Mouse (Mus musculus) ES-E14 (cell line): ENCODE measurements at regions not wholly inside any gene's neighbourhood (a gene's known extent, or its start where the extent isn't known, plus 50 kb on each side); places are given as distances from the start of the nearest gene placed in this dataset.

ENCODE experiments used
- CHD2 ChIP-seq: IDR thresholded peaks from 2 replicates; pipeline ENCODE4 v1.6.1; 2014; ENCODE audit warnings: mild to moderate bottlenecking, low read depth, low read length, inconsistent platforms
- MAFK ChIP-seq: IDR thresholded peaks from 2 replicates; pipeline ENCODE4 v1.6.1; 2014; ENCODE audit warnings: mild to moderate bottlenecking, low read depth, low read length, inconsistent platforms; ENCODE audit not compliant: insufficient read depth

DNA sequence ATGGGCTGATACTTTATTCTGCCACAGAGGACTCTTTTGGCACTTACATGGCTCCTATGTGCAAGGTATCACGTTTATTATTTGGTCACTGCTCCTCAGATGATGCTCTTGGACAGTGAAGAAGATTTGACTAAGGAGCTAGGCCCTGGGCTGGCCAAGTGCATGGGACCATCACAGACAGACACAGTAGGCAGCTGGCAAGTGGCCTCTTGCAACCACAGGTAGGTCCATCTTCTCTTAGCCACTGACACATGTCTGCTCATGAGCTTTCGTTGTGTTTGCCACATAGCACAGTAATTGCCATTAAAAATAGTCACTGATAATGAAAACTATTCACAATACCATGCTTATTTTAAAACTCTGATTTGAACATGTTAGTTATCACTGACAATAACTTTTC is 54.1 kb upstream of the Egfem1 start:
- TF ChIP-seq MAFK = no peak
- TF ChIP-seq CHD2 = no peak
